Mouse (Mus musculus) hindbrain, embryonic 16.5 days (tissue): Measurements from ENCODE around the gene Caskin1. TPM values are rescaled to one million over a fixed set of nuclear protein-coding genes. Genes with fewer than 3 reads are reported as not detected.

Source experiments
- ATAC-seq: fragments of 200-750 bp; cut with Nextera tagmentation; 2 replicates; pipeline ENCODE4 v1.8.0; 2017; ENCODE audit warnings: moderate TSS enrichment, moderate library complexity
- H3K27ac ChIP-seq: fragments of 300-500 bp; sonication (generic); 2 replicates; pipeline ENCODE4 v1.5.1; 2014; ENCODE audit warnings: low read depth, mild to moderate bottlenecking, control low read depth, low read length, moderate library complexity
- H3K27me3 ChIP-seq: fragments of 300-500 bp; sonication (generic); replicated peaks from 2 replicates; pipeline ENCODE4 v1.6.1; 2014; ENCODE audit warnings: low read length; ENCODE audit not compliant: control insufficient read depth, insufficient read depth
- H3K36me3 ChIP-seq: fragments of 300-500 bp; sonication (generic); 2 replicates; pipeline ENCODE4 v1.6.1; 2014; ENCODE audit warnings: mild to moderate bottlenecking, low read length, moderate library complexity, mixed read lengths; ENCODE audit not compliant: control insufficient read depth, insufficient read depth
- H3K4me1 ChIP-seq: fragments of 300-500 bp; sonication (generic); 2 replicates; pipeline ENCODE4 v1.6.1; 2014; ENCODE audit warnings: low read depth, low read length; ENCODE audit not compliant: control insufficient read depth, insufficient read depth
- H3K4me2 ChIP-seq: fragments of 300-500 bp; sonication (generic); 2 replicates; pipeline ENCODE4 v1.6.1; 2014; ENCODE audit warnings: mild to moderate bottlenecking, low read length, control low read depth, moderate library complexity
- H3K4me3 ChIP-seq: fragments of 300-500 bp; sonication (generic); 2 replicates; pipeline ENCODE4 v1.5.1; 2014; ENCODE audit warnings: mild to moderate bottlenecking, low read length, control low read depth, moderate library complexity
- H3K9ac ChIP-seq: fragments of 300-500 bp; sonication (generic); 2 replicates; pipeline ENCODE4 v1.6.1; 2014; ENCODE audit warnings: low read depth, mild to moderate bottlenecking, control low read depth, low read length, moderate library complexity
- H3K9me3 ChIP-seq: fragments of 300-500 bp; sonication (generic); 2 replicates; pipeline ENCODE4 v1.6.1; 2014; ENCODE audit warnings: mild to moderate bottlenecking, low read length, moderate library complexity; ENCODE audit not compliant: control insufficient read depth
- WGBS: fragments of 180-500 bp; shearing (Covaris S2); extraction: QIAGEN DNeasy Blood & Tissue Kit; methylation state at CpG from one replicate; pipeline ENCODE4 v1.1.7; 2014; 5-methylcytosine and 5-hydroxymethylcytosine counted together
- polyA plus RNA-seq: library from polyadenylated mRNA; unstranded; fragments of >200 nt; fragmentation: Nextera tagmentation; extraction: Ambion mirVana; gene quantifications from 2 replicates; pipeline ENCODE4 v1.2.1, GENCODE M21; 2015

Gene Caskin1
- polyA plus RNA-seq, 1 experiment from 2014 or later = 43.6 TPM

GRCm38 (mm10) chr17:24548435-24548834 lies 60.0 kb downstream of the Caskin1 start:
- ATAC-seq = no peak
- Histone ChIP-seq H3K27ac (no peak overlapping the region), H3K36me3 (no peaks in the 10 kb centered on the region), H3K27me3 (0 out of 2 replicates have a peak, but pooled peaks cover 3% of the 10 kb centered on the region), H3K4me3 (peak overlapping the region; percentile 89), H3K4me2 (peak overlapping the region; percentile 88), H3K9ac (no peak overlapping the region), H3K9me3 (no peaks in the 10 kb centered on the region), H3K4me1 (peaks cover 27% of the 10 kb centered on the region)
- WGBS = 32% methylated on average over 9 of the region's 9 CpGs

- H3K9me3 ChIP-seq = no peaks in the 10 kb centered on the region
- H3K27me3 ChIP-seq = 0 out of 2 replicates have a peak, but pooled peaks cover 3% of the 10 kb centered on the region
- H3K27ac ChIP-seq = peak overlapping the region; percentile 49
- peak overlapping the region; percentile 88 for H3K4me2 ChIP-seq
- 5% methylated on average over 23 of the region's 23 CpGs for WGBS
- peaks cover 27% of the 10 kb centered on the region for H3K4me1 ChIP-seq
- ATAC-seq = peak; percentile 29
- peak overlapping the region; percentile 89 for H3K4me3 ChIP-seq
- H3K36me3 ChIP-seq = no peaks in the 10 kb centered on the region
- peak overlapping the region; percentile 96 for H3K9ac ChIP-seq
Measured at GRCm38 (mm10) chr17:24548921-24549617, 60.7 kb downstream of the Caskin1 start.

GRCm38 (mm10) chr17:24549618-24550415 lies 61.4 kb downstream of the Caskin1 start, which contains the start of gene Pkd1:
Gene Pkd1 (plus strand): TSS chr17:24549834.
- Histone ChIP-seq H3K4me2 (peak within 1 kb of the TSS; percentile 88), H3K9me3 (no peaks in the 10 kb centered on the region), H3K36me3 (no peaks in the 10 kb centered on the region), H3K27me3 (0 out of 2 replicates have a peak, but pooled peaks cover 3% of the 10 kb centered on the region), H3K9ac (peak within 1 kb of the TSS; percentile 96), H3K27ac (peak within 1 kb of the TSS; percentile 95), H3K4me3 (peak within 1 kb of the TSS; percentile 89), H3K4me1 (peaks cover 27% of the 10 kb centered on the region)
- WGBS = 0% methylated on average over 58 of the region's 72 CpGs
- ATAC-seq = peak; percentile 96

GRCm38 (mm10) chr17:24550416-24551049 lies 62.1 kb downstream of the Caskin1 start:
- ATAC-seq = peak; percentile 74
- Histone ChIP-seq H3K36me3 (no peaks in the 10 kb centered on the region), H3K9me3 (no peaks in the 10 kb centered on the region), H3K27me3 (0 out of 2 replicates have a peak, but pooled peaks cover 3% of the 10 kb centered on the region), H3K27ac (peak overlapping the region; percentile 95), H3K9ac (peak overlapping the region; percentile 96), H3K4me2 (peak overlapping the region; percentile 88), H3K4me3 (peak overlapping the region; percentile 89), H3K4me1 (peaks cover 27% of the 10 kb centered on the region)
- WGBS = under 1% methylated on average over 44 of the region's 44 CpGs

- no peak for ATAC-seq
- 55% methylated on average over 3 of the region's 3 CpGs for WGBS
- H3K4me2 ChIP-seq = peak overlapping the region; percentile 88
Measured at GRCm38 (mm10) chr17:24551050-24551444, 62.6 kb downstream of the Caskin1 start.

GRCm38 (mm10) chr17:24557091-24557490 lies 68.7 kb downstream of the Caskin1 start:
- Histone ChIP-seq H3K4me1 (peaks cover 22% of the 10 kb centered on the region), H3K36me3 (no peaks in the 10 kb centered on the region), H3K4me3 (no peak overlapping the region), H3K9me3 (no peaks in the 10 kb centered on the region), H3K27ac (no peak overlapping the region), H3K4me2 (no peak overlapping the region), H3K27me3 (no peaks in the 10 kb centered on the region), H3K9ac (no peak overlapping the region)
- ATAC-seq = no peak
- 86% methylated on average over 7 of the region's 7 CpGs for WGBS

More at GRCm38 (mm10) chr17:24551050-24551444, 62.6 kb downstream of the Caskin1 start:
- Histone ChIP-seq H3K9ac (peak overlapping the region; percentile 96), H3K27ac (peak overlapping the region; percentile 95; the same call in 1 of the 2 replicates), H3K27me3 (0 out of 2 replicates have a peak, but pooled peaks cover 3% of the 10 kb centered on the region), H3K4me1 (peaks cover 27% of the 10 kb centered on the region), H3K36me3 (no peaks in the 10 kb centered on the region), H3K9me3 (no peaks in the 10 kb centered on the region), H3K4me3 (peak overlapping the region; percentile 89)

Other genes starting within 250 kb of the Caskin1 start
- gene Ccnf, start 237.1 kb upstream of the Caskin1 start, polyA plus RNA-seq = 14.4 and 17.6 TPM in 2 replicates
- gene Abca17, start 137.5 kb upstream of the Caskin1 start, polyA plus RNA-seq = 1.2 TPM in 2 replicates
- 30.1 and 34.5 TPM in 2 replicates for gene Abca3, start 136.7 kb upstream of the Caskin1 start, polyA plus RNA-seq
- gene Rnps1, start 74.0 kb upstream of the Caskin1 start, polyA plus RNA-seq = 304 and 328 TPM in 2 replicates
- 48.0 and 59.0 TPM in 2 replicates for gene Eci1, start 62.0 kb upstream of the Caskin1 start, polyA plus RNA-seq
- 6.1 and 9.4 TPM in 2 replicates for gene Dnase1l2, start 45.5 kb upstream of the Caskin1 start, polyA plus RNA-seq
- gene E4f1, start 18.3 kb upstream of the Caskin1 start, polyA plus RNA-seq = 42.3 and 43.5 TPM in 2 replicates
- 83.9 and 85.4 TPM in 2 replicates for gene Pgp, start 18.2 kb upstream of the Caskin1 start, polyA plus RNA-seq
- gene Bricd5, start 14.7 kb upstream of the Caskin1 start, polyA plus RNA-seq = 0.65 and 1.2 TPM in 2 replicates
- gene Mlst8, start 9.5 kb upstream of the Caskin1 start, polyA plus RNA-seq = 36.2 and 39.3 TPM in 2 replicates
- 85.9 and 94.2 TPM in 2 replicates for gene Traf7, start 39.3 kb downstream of the Caskin1 start, polyA plus RNA-seq
- gene Rab26, start 45.6 kb downstream of the Caskin1 start, polyA plus RNA-seq = 10.9 and 13.0 TPM in 2 replicates
- 26.8 and 29.9 TPM in 2 replicates for gene Pkd1, start 61.2 kb downstream of the Caskin1 start, polyA plus RNA-seq
- 65.8 and 80.9 TPM in 2 replicates for gene Tsc2, start 144.0 kb downstream of the Caskin1 start, polyA plus RNA-seq
- gene Nthl1, start 144.1 kb downstream of the Caskin1 start, polyA plus RNA-seq = 9.6 and 9.9 TPM in 2 replicates
- 60.8 TPM in 2 replicates for gene Slc9a3r2, start 161.7 kb downstream of the Caskin1 start, polyA plus RNA-seq
- 0.54 and 0.75 TPM in 2 replicates for gene Npw, start 169.9 kb downstream of the Caskin1 start, polyA plus RNA-seq
- gene Zfp598, start 181.1 kb downstream of the Caskin1 start, polyA plus RNA-seq = 10.8 and 18.7 TPM in 2 replicates
- gene Syngr3, start 201.4 kb downstream of the Caskin1 start, polyA plus RNA-seq = 272 and 319 TPM in 2 replicates
- gene Gfer, start 207.6 kb downstream of the Caskin1 start, polyA plus RNA-seq = 35.4 and 37.3 TPM in 2 replicates
- 1.7 and 2.3 TPM in 2 replicates for gene Noxo1, start 207.6 kb downstream of the Caskin1 start, polyA plus RNA-seq
- 62.4 and 69.9 TPM in 2 replicates for gene Tbl3, start 219.1 kb downstream of the Caskin1 start, polyA plus RNA-seq
- not detected in 2 replicates for gene Rnf151, start 229.5 kb downstream of the Caskin1 start, polyA plus RNA-seq
- 732 and 739 TPM in 2 replicates for gene Rps2, start 229.5 kb downstream of the Caskin1 start, polyA plus RNA-seq
- gene Ndufb10, start 235.9 kb downstream of the Caskin1 start, polyA plus RNA-seq = 271 and 307 TPM in 2 replicates
- gene Rpl3l, start 239.2 kb downstream of the Caskin1 start, polyA plus RNA-seq = 0.25 TPM in 1 of 2 replicates, not detected in the other
- gene Msrb1, start 248.0 kb downstream of the Caskin1 start, polyA plus RNA-seq = 17.5 and 18.9 TPM in 2 replicates